Mouse (Mus musculus) heart, embryonic 15.5 days (tissue): ENCODE measurements around the gene Artn. TPM values are rescaled to one million over a fixed set of nuclear protein-coding genes. Genes with fewer than 3 reads are reported as not detected.
A peak's percentile ranks its signal among the peaks of the same experiment; 100 is the strongest.

ENCODE experiments used
- ATAC-seq: fragments of 200-750 bp; cut with Nextera tagmentation; replicated peaks from 2 replicates; pipeline ENCODE4 v1.8.0; 2017; ENCODE audit warnings: low read depth, moderate TSS enrichment; ENCODE audit not compliant: insufficient number of reproducible peaks, insufficient read depth, low FRiP score
- H3K27ac ChIP-seq: fragments of 300-500 bp; sonication (generic); 2 replicates; pipeline ENCODE4 v1.5.1; 2015; ENCODE audit warnings: mild to moderate bottlenecking, inconsistent platforms
- H3K27me3 ChIP-seq: fragments of 300-500 bp; sonication (generic); 2 replicates; pipeline ENCODE4 v1.6.1; 2015; ENCODE audit warnings: inconsistent platforms
- H3K36me3 ChIP-seq: fragments of 300-500 bp; sonication (generic); 2 replicates; pipeline ENCODE4 v1.6.1; 2015; ENCODE audit warnings: mild to moderate bottlenecking, inconsistent platforms
- H3K4me1 ChIP-seq: fragments of 300-500 bp; sonication (generic); replicated peaks from 2 replicates; pipeline ENCODE4 v1.6.1; 2015; ENCODE audit warnings: inconsistent platforms
- H3K4me2 ChIP-seq: fragments of 300-500 bp; sonication (generic); 2 replicates; pipeline ENCODE4 v1.6.1; 2015; ENCODE audit warnings: inconsistent platforms, mild to moderate bottlenecking, moderate library complexity
- H3K4me3 ChIP-seq: fragments of 300-500 bp; sonication (generic); 2 replicates; pipeline ENCODE4 v1.5.1; 2015; ENCODE audit warnings: mild to moderate bottlenecking, inconsistent platforms
- H3K9ac ChIP-seq: fragments of 300-500 bp; sonication (generic); 2 replicates; pipeline ENCODE4 v1.6.1; 2015; ENCODE audit warnings: mild to moderate bottlenecking, inconsistent platforms
- H3K9me3 ChIP-seq: fragments of 300-500 bp; sonication (generic); replicated peaks from 2 replicates; pipeline ENCODE4 v1.6.1; 2016; ENCODE audit warnings: inconsistent platforms
- WGBS: fragments of 180-500 bp; shearing (Covaris S2); methylation state at CpG from one replicate; pipeline ENCODE4 v1.1.7; 2015; ENCODE audit warnings: mixed read lengths; 5-methylcytosine and 5-hydroxymethylcytosine counted together
- polyA plus RNA-seq: library from polyadenylated mRNA; unstranded; fragments of >200 nt; fragmentation: Nextera tagmentation; extraction: Ambion mirVana; gene quantifications from 2 replicates; pipeline ENCODE4 v1.2.1, GENCODE M21; 2015

Artn gene
- polyA plus RNA-seq, 1 experiment from 2014 or later: 1.2 TPM

GRCm38 (mm10) chr4:117946639-117947305 is 17.2 kb upstream of the Artn start:
- peaks cover 10% of the 10 kb centered on the region for H3K4me1 ChIP-seq
- H3K27me3 ChIP-seq: no peaks in the 10 kb centered on the region
- ATAC-seq: no peak
- H3K27ac ChIP-seq: no peak overlapping the region
- WGBS: 71% methylated on average over 11 of the region's 11 CpGs
- no peak overlapping the region for H3K4me3 ChIP-seq
- H3K9me3 ChIP-seq: no peaks in the 10 kb centered on the region
- H3K36me3 ChIP-seq: no peaks in the 10 kb centered on the region
- H3K9ac ChIP-seq: no peak overlapping the region
- H3K4me2 ChIP-seq: no peak overlapping the region

- no peak for ATAC-seq
- 67% methylated on average over 5 of the region's 5 CpGs for WGBS
- no peaks in the 10 kb centered on the region for H3K9me3 ChIP-seq
- H3K36me3 ChIP-seq: peaks cover 9% of the 10 kb centered on the region
- H3K27ac ChIP-seq: no peak overlapping the region
- H3K4me3 ChIP-seq: no peak overlapping the region
- no peak overlapping the region for H3K4me2 ChIP-seq
- H3K9ac ChIP-seq: no peak overlapping the region
- no peaks in the 10 kb centered on the region for H3K27me3 ChIP-seq
- peaks cover 10% of the 10 kb centered on the region for H3K4me1 ChIP-seq
These were observed 13.8 kb upstream of the Artn start for GRCm38 (mm10) chr4:117943317-117943716.

GRCm38 (mm10) chr4:117936964-117937363 is 7.4 kb upstream of the Artn start:
- Histone ChIP-seq H3K4me1 (no peaks in the 10 kb centered on the region), H3K4me3 (no peak overlapping the region), H3K27ac (no peak overlapping the region), H3K4me2 (no peak overlapping the region), H3K27me3 (no peaks in the 10 kb centered on the region), H3K9ac (no peak overlapping the region), H3K36me3 (peaks cover 9% of the 10 kb centered on the region), H3K9me3 (no peaks in the 10 kb centered on the region)
- no peak for ATAC-seq
- 93% methylated on average over 5 of the region's 5 CpGs for WGBS

- ATAC-seq: no peak
- WGBS: 82% methylated on average over 4 of the region's 4 CpGs
These were observed 4.5 kb upstream of the Artn start for GRCm38 (mm10) chr4:117934081-117934480.

GRCm38 (mm10) chr4:117933248-117933647 is 3.7 kb upstream of the Artn start:
- Histone ChIP-seq H3K4me3 (no peak overlapping the region), H3K27ac (no peak overlapping the region), H3K4me2 (no peak overlapping the region), H3K36me3 (no peaks in the 10 kb centered on the region), H3K4me1 (peaks cover 17% of the 10 kb centered on the region), H3K9ac (no peak overlapping the region), H3K27me3 (peaks cover 27% of the 10 kb centered on the region), H3K9me3 (no peaks in the 10 kb centered on the region)
- ATAC-seq: no peak
- 80% methylated on average over 5 of the region's 5 CpGs for WGBS

More at GRCm38 (mm10) chr4:117934081-117934480, 4.5 kb upstream of the Artn start:
- Histone ChIP-seq H3K9me3 (no peaks in the 10 kb centered on the region), H3K36me3 (no peaks in the 10 kb centered on the region), H3K4me1 (peaks cover 9% of the 10 kb centered on the region), H3K27ac (no peak overlapping the region), H3K27me3 (peaks cover 19% of the 10 kb centered on the region; the same call in 1 of the 2 replicates), H3K9ac (no peak overlapping the region), H3K4me3 (no peak overlapping the region), H3K4me2 (no peak overlapping the region)

- Histone ChIP-seq H3K9ac (peak overlapping the region; percentile 51), H3K27ac (peak overlapping the region; percentile 48; the same call in 1 of the 2 replicates), H3K4me3 (peak overlapping the region; percentile 49), H3K4me2 (peak overlapping the region; percentile 90), H3K4me1 (peaks cover 44% of the 10 kb centered on the region), H3K27me3 (peaks cover 57% of the 10 kb centered on the region), H3K36me3 (no peaks in the 10 kb centered on the region), H3K9me3 (no peaks in the 10 kb centered on the region)
- 0 out of 2 replicates have a peak, but pooled peaks have one; percentile 10 for ATAC-seq
- 1% methylated on average over 13 of the region's 13 CpGs for WGBS
These were observed 793 bp downstream of the Artn start for GRCm38 (mm10) chr4:117928699-117929241.

- H3K27me3 ChIP-seq: peaks cover 57% of the 10 kb centered on the region
- H3K4me1 ChIP-seq: peaks cover 49% of the 10 kb centered on the region
- no peaks in the 10 kb centered on the region for H3K9me3 ChIP-seq
- H3K27ac ChIP-seq: no peak overlapping the region
- no peaks in the 10 kb centered on the region for H3K36me3 ChIP-seq
- no peak overlapping the region for H3K9ac ChIP-seq
- peak overlapping the region; percentile 90; the same call in 1 of the 2 replicates for H3K4me2 ChIP-seq
- WGBS: 18% methylated on average over 6 of the region's 6 CpGs
- H3K4me3 ChIP-seq: no peak overlapping the region
- ATAC-seq: no peak
These were observed 1.3 kb downstream of the Artn start for GRCm38 (mm10) chr4:117928234-117928633.

GRCm38 (mm10) chr4:117926545-117927482 is 2.7 kb downstream of the Artn start:
- Histone ChIP-seq H3K36me3 (no peaks in the 10 kb centered on the region), H3K27me3 (peaks cover 57% of the 10 kb centered on the region), H3K4me2 (peak overlapping the region; percentile 99), H3K9ac (peak overlapping the region; percentile 57), H3K4me1 (peaks cover 53% of the 10 kb centered on the region), H3K9me3 (no peaks in the 10 kb centered on the region), H3K4me3 (peak overlapping the region; percentile 54), H3K27ac (no peak overlapping the region)
- ATAC-seq: peak; percentile 63
- WGBS: 2% methylated on average over 69 of the region's 71 CpGs

GRCm38 (mm10) chr4:117924916-117925315 is 4.6 kb downstream of the Artn start:
- no peak for ATAC-seq
- Histone ChIP-seq H3K4me3 (no peak overlapping the region), H3K27ac (no peak overlapping the region), H3K9ac (no peak overlapping the region), H3K4me2 (no peak overlapping the region), H3K4me1 (peaks cover 53% of the 10 kb centered on the region), H3K27me3 (peaks cover 45% of the 10 kb centered on the region), H3K9me3 (no peaks in the 10 kb centered on the region), H3K36me3 (no peaks in the 10 kb centered on the region)
- WGBS: 56% methylated on average over 5 of the region's 6 CpGs

- H3K4me3 ChIP-seq: no peak overlapping the region
- WGBS: 14% methylated on average over 2 of the region's 2 CpGs
- peak overlapping the region; percentile 29; the same call in 1 of the 2 replicates for H3K27ac ChIP-seq
- no peaks in the 10 kb centered on the region for H3K9me3 ChIP-seq
- ATAC-seq: peak; percentile 60; the same call in 1 of the 2 replicates
- no peak overlapping the region for H3K9ac ChIP-seq
- H3K4me2 ChIP-seq: no peak overlapping the region
- H3K36me3 ChIP-seq: no peaks in the 10 kb centered on the region
- peaks cover 32% of the 10 kb centered on the region for H3K27me3 ChIP-seq
- H3K4me1 ChIP-seq: peaks cover 44% of the 10 kb centered on the region
These were observed 6.1 kb downstream of the Artn start for GRCm38 (mm10) chr4:117923450-117923849.

GRCm38 (mm10) chr4:117921358-117921757 is 8.2 kb downstream of the Artn start:
- ATAC-seq: no peak
- WGBS: 85% methylated on average over 2 of the region's 2 CpGs
- no peaks in the 10 kb centered on the region for H3K36me3 ChIP-seq
- no peak overlapping the region for H3K4me3 ChIP-seq
- no peaks in the 10 kb centered on the region for H3K9me3 ChIP-seq
- no peak overlapping the region for H3K27ac ChIP-seq
- peaks cover 13% of the 10 kb centered on the region for H3K27me3 ChIP-seq
- H3K4me2 ChIP-seq: no peak overlapping the region
- H3K4me1 ChIP-seq: peaks cover 43% of the 10 kb centered on the region
- no peak overlapping the region for H3K9ac ChIP-seq
